Comparison of ENCODE assay signal across 8 mouse cellular contexts in the genomic region with DNA sequence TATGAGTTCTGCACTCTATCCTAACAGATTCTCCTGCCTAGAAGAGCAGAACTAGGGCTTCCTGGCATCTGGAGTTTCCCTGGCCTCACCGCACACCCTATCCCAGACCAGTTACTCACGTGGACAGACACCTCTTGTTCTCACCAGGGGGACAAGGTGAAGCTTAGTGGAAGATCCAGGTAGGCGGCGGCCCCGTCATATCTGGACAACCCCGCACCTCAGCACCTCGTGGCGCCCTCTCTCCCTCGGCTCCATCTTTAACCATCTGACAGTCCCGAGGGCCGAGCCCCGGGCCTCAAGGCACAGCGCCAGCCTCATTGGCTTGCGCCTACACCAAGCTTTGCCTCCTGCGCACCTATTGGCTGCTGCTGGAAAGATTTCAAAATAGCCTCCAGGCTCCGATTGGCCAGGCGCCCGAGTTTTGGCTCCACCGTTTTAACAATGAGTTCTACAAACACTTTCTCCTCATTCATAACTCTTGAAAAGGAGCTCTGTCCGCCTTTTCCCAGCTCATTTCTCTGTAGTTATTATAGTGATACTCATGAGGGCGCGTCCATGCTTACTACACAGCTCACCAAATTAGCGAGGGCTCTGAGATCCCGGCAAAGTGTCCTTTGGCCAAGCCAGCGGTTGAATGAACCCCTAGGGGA. TPM values are rescaled to one million over a fixed set of nuclear protein-coding genes. Genes with fewer than 3 reads are reported as not detected.
A peak's percentile ranks its signal among the peaks of the same experiment; 100 is the strongest.
DNase-seq lines count a peak whose midpoint lies in the region; ATAC-seq and TF ChIP-seq lines count a peak whose summit lies in the region.

A gene (minus strand): TSS at position 297 of the 650 bp plus-strand sequence.

- TF ChIP-seq EP300 in MEL (IDR thresholded peaks at IDR 0.05; ENCODE audit: low read depth in 1 of 2, low read length in 2 of 2): 0 out of 4 replicates have a peak, but pooled peaks of 1 of the 2 experiments have one; percentile 11
- TF ChIP-seq EP300 in lung, postnatal 0 days (IDR thresholded peaks at IDR 0.05): no peak

- H3K27ac ChIP-seq in MEL (ENCODE audit: control insufficient read depth, low read depth, low read length): peak within 1 kb of the TSS; percentile 86
- peak within 1 kb of the TSS; percentile 48; the same call in 1 of the 2 replicates for H3K27ac ChIP-seq in forebrain, embryonic 14.5 days (ENCODE audit: low read depth, low read length)
- no peak within 1 kb of the TSS for H3K27ac ChIP-seq in lung, postnatal 0 days (ENCODE audit: low read length)

- H3K4me2 ChIP-seq in forebrain, embryonic 14.5 days (ENCODE audit: low read length): peak within 1 kb of the TSS; percentile 60
- peak within 1 kb of the TSS; percentile 55 for H3K4me2 ChIP-seq in lung, postnatal 0 days (replicated peaks; ENCODE audit: low read depth, low read length)

- H3K79me2 ChIP-seq in MEL (ENCODE audit: control insufficient read depth, insufficient read depth, low read length, poor library complexity): peaks cover 12% of the 10 kb centered on the region

- DNase-seq in MEL (ENCODE audit: low read depth, low spot score): peak; percentile 97
- peak; percentile 96 for DNase-seq in forebrain, embryonic 14.5 days (ENCODE audit: low spot score)
- peak; percentile 56 for DNase-seq in layer of hippocampus, adult 9-11 months
- DNase-seq in lung, postnatal 0 days (ENCODE audit: low spot score): peak; percentile 89
- peak; percentile 73 for DNase-seq in ovary, adult 18-20 months (ENCODE audit: low spot score)
- peak; percentile 89 for DNase-seq in thymus, postnatal 0 days (ENCODE audit: low spot score)

- TF ChIP-seq RAD21 in MEL (IDR thresholded peaks at IDR 0.05; ENCODE audit: low read depth, low read length): no peak

- no peaks in the 10 kb centered on the region for H3K27me3 ChIP-seq in MEL (ENCODE audit: control insufficient read depth in 1 of 2, insufficient read depth in 2 of 2, low read length in 2 of 2)
- H3K27me3 ChIP-seq in forebrain, embryonic 14.5 days (replicated peaks; ENCODE audit: control insufficient read depth, insufficient read depth, low read length): no peaks in the 10 kb centered on the region
- H3K27me3 ChIP-seq in lung, postnatal 0 days (replicated peaks; ENCODE audit: insufficient read depth, low read length): no peaks in the 10 kb centered on the region

- peak; percentile 82 to 95 for TF ChIP-seq POLR2A in MEL (IDR thresholded peaks at IDR 0.05; ENCODE audit: control insufficient read depth in 1 of 2, insufficient read depth in 1 of 2, low read depth in 1 of 2, low read length in 2 of 2, poor library complexity in 1 of 2)

- peaks cover 0 to 10% of the 10 kb centered on the region in 2 experiments; a peak in 2 of 4 replicates for H3K36me3 ChIP-seq in MEL (ENCODE audit: control insufficient read depth in 1 of 2, insufficient read depth in 2 of 2, low read length in 2 of 2)
- H3K36me3 ChIP-seq in forebrain, embryonic 14.5 days (ENCODE audit: control insufficient read depth, insufficient read depth, low read length): peaks cover 10% of the 10 kb centered on the region; the same call in 1 of the 2 replicates
- H3K36me3 ChIP-seq in lung, postnatal 0 days (ENCODE audit: insufficient read depth, low read length): no peaks in the 10 kb centered on the region

- no peaks in the 10 kb centered on the region for H3K9me3 ChIP-seq in MEL (replicated peaks; ENCODE audit: insufficient read depth, low read length)
- no peaks in the 10 kb centered on the region for H3K9me3 ChIP-seq in forebrain, embryonic 14.5 days (replicated peaks; ENCODE audit: control insufficient read depth, low read length)
- H3K9me3 ChIP-seq in lung, postnatal 0 days (ENCODE audit: low read length): no peaks in the 10 kb centered on the region

- no peak for TF ChIP-seq CTCF in MEL (IDR thresholded peaks at IDR 0.05 in 2 of 3, conservative IDR thresholded peaks at IDR 0.05 in 1 of 3; ENCODE audit: control insufficient read depth in 1 of 3, insufficient read depth in 1 of 3, low read depth in 2 of 3, low read length in 3 of 3, poor library complexity in 1 of 3, severe bottlenecking in 1 of 3)
- 0 out of 2 replicates have a peak, but pooled peaks have one; percentile 3 for TF ChIP-seq CTCF in lung, postnatal 0 days (IDR thresholded peaks at IDR 0.05)

- H3K4me3 ChIP-seq in MEL (ENCODE audit: control insufficient read depth in 1 of 2, insufficient read depth in 1 of 2, low read depth in 2 of 2, low read length in 2 of 2): peak within 1 kb of the TSS; percentile 68 to 90
- peak within 1 kb of the TSS; percentile 43 for H3K4me3 ChIP-seq in forebrain, embryonic 14.5 days (ENCODE audit: low read depth, low read length)
- H3K4me3 ChIP-seq in lung, postnatal 0 days (ENCODE audit: low read depth, low read length): peak within 1 kb of the TSS; percentile 8

- peak within 1 kb of the TSS; percentile 79 for H3K9ac ChIP-seq in MEL (ENCODE audit: control insufficient read depth, low read depth, low read length, poor library complexity, severe bottlenecking)
- H3K9ac ChIP-seq in forebrain, embryonic 14.5 days (ENCODE audit: low read length): peak within 1 kb of the TSS; percentile 63
- no peak within 1 kb of the TSS for H3K9ac ChIP-seq in lung, postnatal 0 days (replicated peaks; ENCODE audit: low read depth)

- under 1% methylated on average over 25 of the region's 25 CpGs for WGBS in forebrain, embryonic 14.5 days
- WGBS in lung, postnatal 0 days: 2% methylated on average over 25 of the region's 25 CpGs

- ATAC-seq in cerebellum, adult (ENCODE audit: insufficient number of reproducible peaks, low FRiP score, low TSS enrichment): peak; percentile 66
- peak; percentile 95 for ATAC-seq in forebrain, embryonic 14.5 days
- ATAC-seq in hematopoietic stem cell, adult 5-6 weeks (replicated peaks in 1 of 2; ENCODE audit: insufficient read depth in 1 of 2, low FRiP score in 2 of 2, low TSS enrichment in 1 of 2, low read depth in 1 of 2, poor library complexity in 2 of 2, severe bottlenecking in 2 of 2): peak; percentile 96 to 98
- peak; percentile 94 for ATAC-seq in lung, postnatal 0 days

- peaks cover 0 to 9% of the 10 kb centered on the region in 2 experiments; a peak in 1 of 4 replicates for H3K4me1 ChIP-seq in MEL (ENCODE audit: control insufficient read depth in 1 of 2, insufficient read depth in 2 of 2, low read length in 2 of 2)
- H3K4me1 ChIP-seq in forebrain, embryonic 14.5 days (ENCODE audit: control insufficient read depth, insufficient read depth, low read length): peaks cover 22% of the 10 kb centered on the region
- H3K4me1 ChIP-seq in lung, postnatal 0 days (ENCODE audit: insufficient read depth, low read depth, low read length): peaks cover 10% of the 10 kb centered on the region

TF ChIP-seq in MEL, 35 proteins besides CTCF, POLR2A, EP300 and RAD21:
- peak; percentile 62 for TF ChIP-seq NRF1 (IDR thresholded peaks at IDR 0.05; ENCODE audit: insufficient read depth, low read depth, low read length, poor library complexity, severe bottlenecking)
- no peak for TF ChIP-seq MEF2A (IDR thresholded peaks at IDR 0.05; ENCODE audit: extremely low read depth, insufficient replicate concordance, low read depth, low read length, poor library complexity, severe bottlenecking)
- peak; percentile 92 for TF ChIP-seq TBP (IDR thresholded peaks at IDR 0.05; ENCODE audit: low read depth, low read length)
- peak; percentile 79 for TF ChIP-seq SIN3A (IDR thresholded peaks at IDR 0.05; ENCODE audit: low read length)
- peak; percentile 85 for TF ChIP-seq MAX (IDR thresholded peaks at IDR 0.05; ENCODE audit: low read length)
- TF ChIP-seq POLR2AphosphoS2 (IDR thresholded peaks at IDR 0.05; ENCODE audit: low read length): peak; percentile 88
- TF ChIP-seq ZNF384 (IDR thresholded peaks at IDR 0.05; ENCODE audit: low read depth, low read length): no peak
- TF ChIP-seq NELFE (IDR thresholded peaks at IDR 0.05; ENCODE audit: low read depth, low read length): peak; percentile 82
- peak; percentile 93 for TF ChIP-seq MYC (IDR thresholded peaks at IDR 0.05; ENCODE audit: low read depth, low read length)
- peak; percentile 51; the same call in 1 of the 2 replicates for TF ChIP-seq USF1 (IDR thresholded peaks at IDR 0.05; ENCODE audit: low read depth, low read length)
- TF ChIP-seq ZMIZ1 (IDR thresholded peaks at IDR 0.05; ENCODE audit: low read depth, low read length): peak; percentile 76
- peak; percentile 92 for TF ChIP-seq MXI1 (IDR thresholded peaks at IDR 0.05; ENCODE audit: low read depth, low read length)
- no peak for TF ChIP-seq ZKSCAN1 (IDR thresholded peaks at IDR 0.05; ENCODE audit: low read depth, low read length)
- TF ChIP-seq BHLHE40 (IDR thresholded peaks at IDR 0.05; ENCODE audit: borderline replicate concordance, low read depth, low read length): peak; percentile 41; the same call in 1 of the 2 replicates
- no peak for TF ChIP-seq TAL1 (IDR thresholded peaks at IDR 0.05; ENCODE audit: low read length)
- 0 out of 2 replicates have a peak, but pooled peaks have one; percentile 21 for TF ChIP-seq E2F4 (IDR thresholded peaks at IDR 0.05; ENCODE audit: borderline replicate concordance, low read depth, low read length)
TF ChIP-seq in MEL: peak in this region for 12.

RNA-seq across cellular contexts. Expression of the gene that starts here (rescaled TPM):
- 22.6 and 23.8 TPM in 2 replicates for total RNA-seq in MEL (2012; rRNA removed)
- 10 to 100 TPM in 1 of 2 experiments, not detected in 1; 80.6 TPM for polyA plus RNA-seq in MEL (2012; ENCODE audit: insufficient read depth in 1 of 2, insufficient read length in 2 of 2, low read depth in 1 of 2, low replicate concordance in 2 of 2, missing spikeins in 1 of 2)
- 21.5 and 27.6 TPM in 2 replicates for polyA plus RNA-seq in forebrain, embryonic 14.5 days (2014; fragmentation: Nextera tagmentation; extraction: Ambion mirVana)
- 5.0 and 9.0 TPM in 2 replicates for total RNA-seq in hematopoietic stem cell, adult 5-6 weeks (2017)
- 0.90 and 1.3 TPM in 2 replicates for polyA plus RNA-seq in lung, postnatal 0 days (2015; fragmentation: Nextera tagmentation; extraction: Ambion mirVana)
- 56.5 and 61.3 TPM in 2 replicates for polyA plus RNA-seq in thymus, postnatal 0 days (2015; fragmentation: Nextera tagmentation; extraction: Ambion mirVana)

Comparison
In these comparisons a context has a peak if more than half of its experiments do, and no peak if none do; other contexts are left out.
1. H3K4me3 ChIP-seq: peak in every context shown above with its lines; median percentile 79 in MEL; 43 in forebrain, embryonic 14.5 days; 8 in lung, postnatal 0 days.